Mouse (Mus musculus) heart, embryonic 11.5 days (tissue): ENCODE data around the gene Traf4. TPM values are rescaled to one million over a fixed set of nuclear protein-coding genes. Genes with fewer than 3 reads are reported as not detected.
"Not testable (repeated sequence)": the region's sequence is repeated elsewhere in the genome, so short reads cannot be mapped to it uniquely, and the experiment has no call there.

Experiments
- ATAC-seq: fragments of 200-750 bp; cut with Nextera tagmentation; replicated peaks from 2 replicates; pipeline ENCODE4 v1.8.0; 2017; ENCODE audit warnings: moderate library complexity; ENCODE audit not compliant: insufficient number of reproducible peaks, low FRiP score, low TSS enrichment
- H3K27ac ChIP-seq: fragments of 300-500 bp; sonication (generic); 2 replicates; pipeline ENCODE4 v1.5.1; 2014; ENCODE audit warnings: mild to moderate bottlenecking, low read depth, low read length
- H3K27me3 ChIP-seq: fragments of 300-500 bp; sonication (generic); 2 replicates; pipeline ENCODE4 v1.6.1; 2014; ENCODE audit warnings: mild to moderate bottlenecking, low read length, mixed read lengths; ENCODE audit not compliant: control insufficient read depth, insufficient read depth
- H3K36me3 ChIP-seq: fragments of 300-500 bp; sonication (generic); 2 replicates; pipeline ENCODE4 v1.6.1; 2014; ENCODE audit warnings: mild to moderate bottlenecking, low read length, moderate library complexity, mixed read lengths; ENCODE audit not compliant: control insufficient read depth, insufficient read depth
- H3K4me1 ChIP-seq: fragments of 300-500 bp; sonication (generic); 2 replicates; pipeline ENCODE4 v1.6.1; 2014; ENCODE audit warnings: low read length; ENCODE audit not compliant: control insufficient read depth, insufficient read depth
- H3K4me2 ChIP-seq: fragments of 300-500 bp; sonication (generic); 2 replicates; pipeline ENCODE4 v1.6.1; 2014; ENCODE audit warnings: mild to moderate bottlenecking, moderate library complexity
- H3K4me3 ChIP-seq: fragments of 300-500 bp; sonication (generic); 2 replicates; pipeline ENCODE4 v1.5.1; 2014; ENCODE audit warnings: low read depth, low read length
- H3K9ac ChIP-seq: fragments of 300-500 bp; sonication (generic); 2 replicates; pipeline ENCODE4 v1.6.1; 2014; ENCODE audit warnings: mild to moderate bottlenecking, low read depth, low read length, moderate library complexity
- H3K9me3 ChIP-seq: fragments of 300-500 bp; sonication (generic); replicated peaks from 2 replicates; pipeline ENCODE4 v1.6.1; 2016; ENCODE audit warnings: low read length; ENCODE audit not compliant: control insufficient read depth
- WGBS: fragments of 180-500 bp; shearing (Covaris S2); extraction: QIAGEN DNeasy Blood & Tissue Kit; methylation state at CpG from one replicate; pipeline ENCODE4 v1.1.7; 2014; ENCODE audit not compliant: insufficient replicate concordance; 5-methylcytosine and 5-hydroxymethylcytosine counted together
- polyA plus RNA-seq: library from polyadenylated mRNA; unstranded; fragments of >200 nt; fragmentation: Nextera tagmentation; extraction: Ambion mirVana; gene quantifications from 2 replicates; pipeline ENCODE4 v1.2.1, GENCODE M21; 2014

Traf4 gene
- polyA plus RNA-seq, 1 experiment from 2014 or later: 34.2 TPM

- not testable (repeated sequence) for H3K9me3 ChIP-seq, H3K27me3 ChIP-seq, H3K9ac ChIP-seq, H3K27ac ChIP-seq, H3K4me2 ChIP-seq, H3K4me3 ChIP-seq, ATAC-seq
- 92% methylated on average over 6 of the region's 6 CpGs for WGBS
- peaks cover 26% of the 10 kb centered on the region for H3K4me1 ChIP-seq
- peaks cover 18% of the 10 kb centered on the region for H3K36me3 ChIP-seq
These were observed 19.3 kb upstream of the Traf4 start for GRCm38 (mm10) chr11:78184702-78185101.

GRCm38 (mm10) chr11:78183884-78184514, 18.6 kb upstream of the Traf4 start:
- Histone ChIP-seq H3K9me3 (no peaks in the 10 kb centered on the region), H3K4me3 (peak overlapping the region; percentile 78), H3K27ac (peak overlapping the region; percentile 15; the same call in 1 of the 2 replicates), H3K36me3 (peaks cover 22% of the 10 kb centered on the region), H3K4me2 (peak overlapping the region; percentile 81), H3K27me3 (no peaks in the 10 kb centered on the region; the same call in 1 of the 2 replicates), H3K9ac (no peak overlapping the region), H3K4me1 (peaks cover 32% of the 10 kb centered on the region)
- WGBS: 55% methylated on average over 10 of the region's 10 CpGs
- no peak for ATAC-seq

- Histone ChIP-seq H3K4me3 (peak within 1 kb of the TSS; percentile 78), H3K4me2 (peak within 1 kb of the TSS; percentile 81), H3K36me3 (peaks cover 22% of the 10 kb centered on the region), H3K9me3 (no peaks in the 10 kb centered on the region), H3K27me3 (no peaks in the 10 kb centered on the region), H3K9ac (peak within 1 kb of the TSS; percentile 85), H3K27ac (peak within 1 kb of the TSS; percentile 79), H3K4me1 (peaks cover 33% of the 10 kb centered on the region)
- WGBS: under 1% methylated on average over 38 of the region's 38 CpGs
- peak; percentile 79 for ATAC-seq
These were observed 17.8 kb upstream of the Traf4 start, which contains the start of gene Rpl23a for GRCm38 (mm10) chr11:78182961-78183844. Gene Rpl23a (minus strand): TSS chr11:78183584.

DNA sequence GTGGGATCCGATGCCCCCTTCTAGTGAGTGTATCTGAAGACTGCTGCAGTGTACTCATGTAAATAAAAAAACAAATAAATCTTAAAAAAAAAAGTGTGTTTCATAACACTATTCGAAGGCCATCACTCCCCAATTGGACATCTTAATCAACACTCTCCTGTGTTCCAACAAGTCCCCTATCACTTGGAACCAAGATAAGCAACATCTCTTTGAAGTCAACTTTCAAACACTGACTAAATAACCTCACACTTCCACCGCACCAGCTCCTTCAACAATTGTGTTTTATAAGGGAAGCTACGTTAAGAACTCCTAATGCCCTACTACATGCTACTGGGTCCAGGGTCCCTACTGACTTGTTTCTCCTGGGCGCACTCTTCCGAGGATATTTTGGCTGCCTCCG, 17.1 kb upstream of the Traf4 start:
- H3K27ac ChIP-seq: peak overlapping the region; percentile 79; the same call in 1 of the 2 replicates
- H3K9ac ChIP-seq: peak overlapping the region; percentile 85
- no peaks in the 10 kb centered on the region for H3K27me3 ChIP-seq
- peak overlapping the region; percentile 78 for H3K4me3 ChIP-seq
- no peak for ATAC-seq
- H3K4me1 ChIP-seq: peaks cover 35% of the 10 kb centered on the region
- WGBS: 5% methylated on average over 7 of the region's 7 CpGs
- peak overlapping the region; percentile 81 for H3K4me2 ChIP-seq
- H3K9me3 ChIP-seq: no peaks in the 10 kb centered on the region
- peaks cover 22% of the 10 kb centered on the region for H3K36me3 ChIP-seq

- WGBS: 44% methylated on average over 2 of the region's 2 CpGs
- no peaks in the 10 kb centered on the region for H3K9me3 ChIP-seq
- H3K4me3 ChIP-seq: peak overlapping the region; percentile 78
- no peak for ATAC-seq
- H3K27ac ChIP-seq: 0 out of 2 replicates have a peak overlapping the region, but pooled peaks have one; percentile 10
- H3K4me2 ChIP-seq: peak overlapping the region; percentile 81
- peak overlapping the region; percentile 85 for H3K9ac ChIP-seq
- H3K27me3 ChIP-seq: no peaks in the 10 kb centered on the region
- H3K36me3 ChIP-seq: peaks cover 22% of the 10 kb centered on the region
- peaks cover 38% of the 10 kb centered on the region for H3K4me1 ChIP-seq
These were observed 16.5 kb upstream of the Traf4 start for GRCm38 (mm10) chr11:78181830-78182357.

DNA sequence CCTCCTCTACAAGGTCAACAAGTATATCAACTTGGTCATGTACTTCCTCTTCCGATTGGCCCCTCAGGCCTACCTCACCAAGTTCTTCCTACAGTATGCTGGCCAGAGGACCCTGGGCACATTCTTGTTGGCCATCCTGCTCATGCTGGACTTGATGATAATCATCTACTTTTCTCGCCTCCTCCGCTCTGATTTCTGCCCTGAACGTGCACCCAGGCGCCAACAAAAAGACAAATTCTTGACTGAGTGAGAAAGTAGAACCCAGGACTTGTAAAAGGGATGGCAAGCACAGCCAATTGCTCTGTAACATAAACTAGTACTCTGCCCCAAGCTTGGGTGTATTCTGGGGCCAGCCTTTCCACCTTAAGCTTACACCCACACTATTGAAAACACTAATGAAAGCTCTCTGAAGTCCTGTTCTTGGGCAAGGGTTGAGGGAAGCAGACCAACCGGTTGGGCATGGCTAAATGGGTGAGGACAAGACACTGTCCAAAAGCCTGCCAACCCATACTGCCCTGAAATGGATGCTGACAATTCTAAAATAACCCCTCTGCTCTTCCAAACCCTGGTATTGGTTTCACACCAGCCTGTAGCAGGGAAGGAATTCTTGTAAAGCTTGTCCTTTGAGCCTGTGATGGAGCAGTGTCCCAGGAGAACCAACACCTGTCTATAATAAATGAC, 14.8 kb upstream of the Traf4 start:
- Histone ChIP-seq H3K9ac (no peak overlapping the region; the same call in 1 of the 2 replicates), H3K27ac (peak overlapping the region; percentile 5; the same call in 1 of the 2 replicates), H3K36me3 (peaks cover 22% of the 10 kb centered on the region), H3K27me3 (no peaks in the 10 kb centered on the region), H3K4me2 (peak overlapping the region; percentile 91), H3K4me1 (peaks cover 38% of the 10 kb centered on the region), H3K9me3 (no peaks in the 10 kb centered on the region), H3K4me3 (peak overlapping the region; percentile 69; the same call in 1 of the 2 replicates)
- WGBS: 64% methylated on average over 6 of the region's 6 CpGs
- ATAC-seq: no peak

DNA sequence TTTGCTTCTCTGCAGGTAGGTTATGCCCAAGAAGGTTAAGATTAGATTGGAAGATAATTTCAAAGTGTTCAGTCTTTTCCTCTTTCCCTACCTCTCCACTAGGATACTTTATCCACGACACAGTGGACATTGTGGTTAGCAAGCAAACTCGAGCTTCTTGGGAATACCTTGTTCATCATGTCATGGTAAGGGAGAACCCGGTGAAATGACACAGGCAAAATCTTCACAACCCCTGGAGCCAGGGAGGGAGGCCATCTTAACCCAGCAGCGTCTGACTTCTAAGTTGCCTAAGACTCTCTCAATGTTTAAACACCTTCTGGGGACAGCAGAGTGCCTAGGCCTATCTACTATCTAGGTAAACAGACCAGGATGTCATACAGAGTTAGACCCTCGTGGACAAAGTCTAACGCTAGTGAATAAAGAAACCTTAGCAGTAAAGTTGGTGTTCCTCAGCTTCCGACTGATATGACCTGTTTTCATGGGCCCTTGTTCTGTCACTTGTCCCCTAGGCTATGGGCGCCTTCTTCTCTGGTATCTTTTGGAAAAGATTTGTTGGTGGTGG, 14.1 kb upstream of the Traf4 start:
- peak overlapping the region; percentile 97 for H3K27ac ChIP-seq
- peaks cover 38% of the 10 kb centered on the region for H3K4me1 ChIP-seq
- no peaks in the 10 kb centered on the region for H3K27me3 ChIP-seq
- WGBS: 30% methylated on average over 8 of the region's 8 CpGs
- H3K9me3 ChIP-seq: no peaks in the 10 kb centered on the region
- peaks cover 22% of the 10 kb centered on the region for H3K36me3 ChIP-seq
- H3K4me2 ChIP-seq: peak overlapping the region; percentile 91
- no peak for ATAC-seq
- peak overlapping the region; percentile 69 for H3K4me3 ChIP-seq
- H3K9ac ChIP-seq: peak overlapping the region; percentile 80; the same call in 1 of the 2 replicates
